20 mouse cellular contexts compared by ENCODE assay signal in genomic region chr1:135515633-135516238, GRCm38 (mm10).
A peak's percentile ranks its signal among the peaks of the same experiment; 100 is the strongest.
DNase-seq lines count a peak whose midpoint lies in the region; ATAC-seq and TF ChIP-seq lines count a peak whose summit lies in the region.
"Had no signal": no experiment of that assay in that cellular context is flagged by ENCODE, and none has a peak within 500 bp of the region (broad histone marks: within the 10 kb centered on the region; RNA-seq: fewer than 3 reads in every experiment).

No protein-coding gene starts in this region.

- ATAC-seq in liver, embryonic 14.5 days (ENCODE audit: insufficient read depth) = peak; percentile 35; the same call in 1 of the 2 replicates
- peak; percentile 53 for ATAC-seq in stomach, postnatal 0 days (ENCODE audit: low FRiP score, low TSS enrichment)

- DNase-seq in heart, embryonic 10.5 days (ENCODE audit: low spot score) = no peak
- no peak for DNase-seq in heart, postnatal 4 days
- DNase-seq in retina, postnatal 1 day = peak; percentile 61
- no peak for DNase-seq in retina, embryonic 14.5 days (ENCODE audit: low spot score)
- no peak for DNase-seq in liver, embryonic 14.5 days (ENCODE audit: low read depth in 3 of 3, low spot score in 3 of 3)
- peak; percentile 50 for DNase-seq in stomach, postnatal 0 days (ENCODE audit: low spot score)
- DNase-seq in gastrocnemius, adult 8-10 months (ENCODE audit: low spot score in 2 of 2) = no peak
- DNase-seq in MN1 (ENCODE audit: low spot score) = no peak
- DNase-seq: cerebellum, adult 8-10 months; gastrocnemius, postnatal 25 days; heart, postnatal 36 days; kidney, adult 11 months; right cerebral cortex, postnatal 25 days had no signal

- 65% methylated on average over 12 of the region's 12 CpGs for WGBS in heart, embryonic 10.5 days
- 65% methylated on average over 12 of the region's 12 CpGs for WGBS in liver, embryonic 14.5 days (ENCODE audit: insufficient replicate concordance)
- 44% methylated on average over 12 of the region's 12 CpGs for WGBS in stomach, postnatal 0 days

- peak overlapping the region; percentile 62 for H3K27ac ChIP-seq in heart, embryonic 10.5 days
- no peak overlapping the region for H3K27ac ChIP-seq in liver, embryonic 14.5 days
- peak overlapping the region; percentile 53 for H3K27ac ChIP-seq in stomach, postnatal 0 days (replicated peaks)
- H3K27ac ChIP-seq: embryonic facial prominence, embryonic 13.5 days; kidney, postnatal 0 days; limb, embryonic 13.5 days; neural tube, embryonic 12.5 days had no signal

- H3K9ac ChIP-seq in liver, embryonic 14.5 days (replicated peaks) = no peak overlapping the region
- no peak overlapping the region for H3K9ac ChIP-seq in stomach, postnatal 0 days (ENCODE audit: low read length)
- H3K9ac ChIP-seq: embryonic facial prominence, embryonic 13.5 days; limb, embryonic 13.5 days; neural tube, embryonic 12.5 days had no signal

- no peaks in the 10 kb centered on the region for H3K27me3 ChIP-seq in heart, embryonic 10.5 days (ENCODE audit: insufficient read depth, poor library complexity, severe bottlenecking)
- H3K27me3 ChIP-seq in liver, embryonic 14.5 days (ENCODE audit: control insufficient read depth, insufficient read depth, low read length) = no peaks in the 10 kb centered on the region
- H3K27me3 ChIP-seq in stomach, postnatal 0 days (ENCODE audit: control insufficient read depth, insufficient read depth, low read length) = no peaks in the 10 kb centered on the region
- H3K27me3 ChIP-seq: CH12.LX; embryonic facial prominence, embryonic 13.5 days; limb, embryonic 13.5 days had no signal

- H3K4me3 ChIP-seq in heart, embryonic 10.5 days = no peak overlapping the region
- no peak overlapping the region for H3K4me3 ChIP-seq in liver, embryonic 14.5 days (ENCODE audit: insufficient read depth in 1 of 2, low read depth in 2 of 2, low read length in 2 of 2)
- H3K4me3 ChIP-seq in stomach, postnatal 0 days (ENCODE audit: low read depth, low read length) = no peak overlapping the region
- H3K4me3 ChIP-seq: embryonic facial prominence, embryonic 13.5 days; left cerebral cortex, adult 2 months; limb, embryonic 13.5 days; neural tube, embryonic 12.5 days had no signal

- no peak overlapping the region for H3K4me2 ChIP-seq in liver, embryonic 14.5 days (ENCODE audit: low read depth)
- 0 out of 2 replicates have a peak overlapping the region, but pooled peaks have one; percentile 17 for H3K4me2 ChIP-seq in stomach, postnatal 0 days (replicated peaks; ENCODE audit: low read depth)
- H3K4me2 ChIP-seq: embryonic facial prominence, embryonic 13.5 days; heart, embryonic 11.5 days; limb, embryonic 13.5 days; neural tube, embryonic 12.5 days had no signal

- H3K36me3 ChIP-seq in heart, embryonic 10.5 days = no peaks in the 10 kb centered on the region
- H3K36me3 ChIP-seq in liver, embryonic 14.5 days (replicated peaks; ENCODE audit: control insufficient read depth, insufficient read depth, low read depth) = no peaks in the 10 kb centered on the region
- no peaks in the 10 kb centered on the region; the same call in 1 of the 2 replicates for H3K36me3 ChIP-seq in stomach, postnatal 0 days (ENCODE audit: control insufficient read depth, insufficient read depth, low read length)
- H3K36me3 ChIP-seq: embryonic facial prominence, embryonic 13.5 days; limb, embryonic 13.5 days; neural tube, embryonic 12.5 days had no signal

- TF ChIP-seq EP300 in liver, embryonic 14.5 days (IDR thresholded peaks at IDR 0.05; ENCODE audit: low read depth) = no peak
- TF ChIP-seq EP300 in stomach, postnatal 0 days (optimal IDR thresholded peaks at IDR 0.05) = no peak

- no peaks in the 10 kb centered on the region for H3K9me3 ChIP-seq in heart, embryonic 10.5 days
- no peaks in the 10 kb centered on the region for H3K9me3 ChIP-seq in liver, embryonic 14.5 days (ENCODE audit: control insufficient read depth, low read length)
- no peaks in the 10 kb centered on the region for H3K9me3 ChIP-seq in stomach, postnatal 0 days (ENCODE audit: control insufficient read depth, low read length)
- H3K9me3 ChIP-seq: embryonic facial prominence, embryonic 13.5 days; limb, embryonic 13.5 days; neural tube, embryonic 12.5 days had no signal

- TF ChIP-seq CTCF in liver, embryonic 14.5 days (IDR thresholded peaks at IDR 0.05; ENCODE audit: low read depth) = no peak
- no peak for TF ChIP-seq CTCF in stomach, postnatal 0 days (IDR thresholded peaks at IDR 0.05; ENCODE audit: low read depth)

- peaks cover 79% of the 10 kb centered on the region for H3K4me1 ChIP-seq in heart, embryonic 10.5 days
- H3K4me1 ChIP-seq in liver, embryonic 14.5 days (replicated peaks; ENCODE audit: control insufficient read depth in 2 of 2, insufficient read depth in 2 of 2, low read length in 1 of 2) = peaks cover 0 to 29% of the 10 kb centered on the region in 2 experiments; a peak in 2 of 4 replicates
- peaks cover 11% of the 10 kb centered on the region for H3K4me1 ChIP-seq in stomach, postnatal 0 days (replicated peaks; ENCODE audit: control insufficient read depth, insufficient read depth)

Comparison
In these comparisons a context has a peak if more than half of its experiments do, and no peak if none do; other contexts are left out.
1. DNase-seq: peak in retina, postnatal 1 day (single experiment) and stomach, postnatal 0 days (single experiment); none in heart, embryonic 10.5 days (single experiment), heart, postnatal 4 days (single experiment), retina, embryonic 14.5 days (single experiment), liver, embryonic 14.5 days (0 of 3), gastrocnemius, adult 8-10 months (0 of 2) and MN1 (single experiment).